Mouse (Mus musculus): Measurements from ENCODE around the gene Rbm17. TPM values are rescaled to one million over a fixed set of nuclear protein-coding genes. Genes with fewer than 3 reads are reported as not detected.
"Not testable (repeated sequence)": the region's sequence is repeated elsewhere in the genome, so short reads cannot be mapped to it uniquely, and the experiment has no call there.

Gene Rbm17
- total RNA-seq, 2 experiments from 2014 or later, result 45.0 to 49.5 TPM

- DNase-seq, result peak; percentile 24
- intact Hi-C loops (cut with DNase I; ENCODE audit: low total_unique reads), result no loop called here
These were observed 50.9 kb downstream of the Rbm17 start for GRCm38 (mm10) chr2:11552966-11553451.

- intact Hi-C loops (cut with DNase I; ENCODE audit: low total_unique reads), result no loop called here
- no peak for DNase-seq
These were observed 51.6 kb downstream of the Rbm17 start for GRCm38 (mm10) chr2:11552297-11552821.

GRCm38 (mm10) chr2:11551726-11552125, 52.2 kb downstream of the Rbm17 start:
- intact Hi-C loops (cut with DNase I; ENCODE audit: low total_unique reads), result no loop called here
- no peak for DNase-seq

GRCm38 (mm10) chr2:11548508-11548907, 55.4 kb downstream of the Rbm17 start:
- intact Hi-C loops (cut with DNase I; ENCODE audit: low total_unique reads), result no loop called here

GRCm38 (mm10) chr2:11547609-11548008, 56.3 kb downstream of the Rbm17 start:
- intact Hi-C loops (cut with DNase I; ENCODE audit: low total_unique reads), result no loop called here
- no peak for DNase-seq

More at GRCm38 (mm10) chr2:11548508-11548907, 55.4 kb downstream of the Rbm17 start:
- DNase-seq, result no peak

- DNase-seq, result no peak
- intact Hi-C loops (cut with DNase I; ENCODE audit: low total_unique reads), result no loop called here
These were observed 57.9 kb downstream of the Rbm17 start for GRCm38 (mm10) chr2:11546091-11546490.

- no peak for DNase-seq
- intact Hi-C loops (cut with DNase I; ENCODE audit: low total_unique reads), result no loop called here
These were observed 58.6 kb downstream of the Rbm17 start for GRCm38 (mm10) chr2:11545380-11545779.

- intact Hi-C loops (cut with DNase I; ENCODE audit: low total_unique reads), result loop anchor here (5.0 kb wide), 1 partner anchor 212 kb away; no protein-coding TSS in a partner anchor
- no peak for DNase-seq
These were observed 59.6 kb downstream of the Rbm17 start for GRCm38 (mm10) chr2:11544342-11544741.

GRCm38 (mm10) chr2:11543158-11543557, 60.8 kb downstream of the Rbm17 start:
- DNase-seq, result no peak
- intact Hi-C loops (cut with DNase I; ENCODE audit: low total_unique reads), result loop anchor here (5.0 kb wide), 1 partner anchor 211 kb away; no protein-coding TSS in a partner anchor

GRCm38 (mm10) chr2:11542640-11543039, 61.3 kb downstream of the Rbm17 start:
- intact Hi-C loops (cut with DNase I; ENCODE audit: low total_unique reads), result loop anchor here (5.0 kb wide), 1 partner anchor 210 kb away; no protein-coding TSS in a partner anchor

GRCm38 (mm10) chr2:11542121-11542520, 61.8 kb downstream of the Rbm17 start:
- no peak for DNase-seq
- intact Hi-C loops (cut with DNase I; ENCODE audit: low total_unique reads), result loop anchor here (5.0 kb wide), 1 partner anchor 210 kb away; no protein-coding TSS in a partner anchor

More at GRCm38 (mm10) chr2:11542640-11543039, 61.3 kb downstream of the Rbm17 start:
- DNase-seq, result peak; percentile 78

- intact Hi-C loops (cut with DNase I; ENCODE audit: low total_unique reads), result loop anchor here (5.0 kb wide), 1 partner anchor 209 kb away; no protein-coding TSS in a partner anchor
- not testable (repeated sequence) for DNase-seq
These were observed 62.4 kb downstream of the Rbm17 start for GRCm38 (mm10) chr2:11541528-11541927.

GRCm38 (mm10) chr2:11535966-11536365, 68.0 kb downstream of the Rbm17 start:
- intact Hi-C loops (cut with DNase I; ENCODE audit: low total_unique reads), result loop anchor here (5.0 kb wide), 1 partner anchor 34 kb away; no protein-coding TSS in a partner anchor
- DNase-seq, result no peak

Other genes starting within 250 kb of the Rbm17 start
- 10 to 100 TPM; 14.9 to 20.5 TPM for gene Pfkfb3, start 50.1 kb downstream of the Rbm17 start, total RNA-seq (2021)
- gene Gm17490, start 22.1 kb upstream of the Rbm17 start, total RNA-seq (2021), result not detected
- under 1 TPM; 0.16 to 0.42 TPM for gene Il2ra, start 38.7 kb upstream of the Rbm17 start, total RNA-seq (2021)
- gene Il15ra, start 101.1 kb upstream of the Rbm17 start, total RNA-seq (2021), result 10 to 100 TPM; 10.6 to 22.8 TPM
- gene Fbh1, start 173.4 kb upstream of the Rbm17 start, total RNA-seq (2021), result 10 to 100 TPM; 32.8 to 38.9 TPM
- gene Ankrd16, start 173.7 kb upstream of the Rbm17 start, total RNA-seq (2021), result 10 to 100 TPM; 23.3 to 26.7 TPM

Measured in gastrocnemius, postnatal 14 days (tissue).